In the genomic region with DNA sequence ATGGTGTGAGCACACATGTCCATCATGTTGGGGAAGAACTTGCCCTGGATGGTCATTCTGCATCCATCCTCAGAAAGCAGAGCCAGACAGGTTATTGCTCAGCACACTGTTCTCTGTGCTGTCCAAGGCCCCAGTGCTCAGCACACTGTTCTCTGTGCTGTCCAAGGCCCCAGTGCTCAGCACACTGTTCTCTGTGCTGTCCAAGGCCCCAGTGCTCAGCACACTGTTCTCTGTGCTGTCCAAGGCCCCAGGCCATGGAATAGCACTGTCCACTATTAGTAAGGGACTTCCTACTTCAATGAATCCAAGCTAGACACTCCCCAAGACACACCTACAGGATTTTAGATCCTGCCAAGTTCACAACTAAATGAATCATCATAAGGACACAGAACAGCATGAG, we compare ENCODE assay signal across 41 mouse cellular contexts. TPM values are rescaled to one million over a fixed set of nuclear protein-coding genes. Genes with fewer than 3 reads are reported as not detected.
"Had no signal": no experiment of that assay in that cellular context is flagged by ENCODE, and none has a peak within 500 bp of the region (broad histone marks: within the 10 kb centered on the region; RNA-seq: fewer than 3 reads in every experiment).

No protein-coding gene starts in this region.

RNA-seq across cellular contexts. Expression of a gene that starts 9.7 kb away (rescaled TPM):
- total RNA-seq: heart, postnatal 10 days; heart, postnatal 14 days; heart, postnatal 25 days; heart, postnatal 36 days; heart, postnatal 4 days; hematopoietic stem cell, adult 5-6 weeks; hindbrain, postnatal 0 days; layer of hippocampus, adult 18-20 months; layer of hippocampus, adult 2 months; layer of hippocampus, adult 8-10 months; layer of hippocampus, postnatal 10 days; layer of hippocampus, postnatal 14 days; layer of hippocampus, postnatal 25 days; layer of hippocampus, postnatal 36 days; left cerebral cortex, adult 18-20 months; left cerebral cortex, adult 2 months; left cerebral cortex, adult 8-10 months had no signal
- polyA plus RNA-seq: heart, embryonic 12.5 days; heart, embryonic 13.5 days; heart, embryonic 14.5 days; heart, embryonic 15.5 days; heart, embryonic 16.5 days; heart, postnatal 0 days; hindbrain, embryonic 10.5 days; hindbrain, embryonic 11.5 days; hindbrain, embryonic 12.5 days; hindbrain, embryonic 13.5 days; hindbrain, embryonic 14.5 days; hindbrain, embryonic 15.5 days; hindbrain, embryonic 16.5 days; inflammation-experienced regulatory T-cells, adult 6 months; intestine, embryonic 14.5 days; intestine, embryonic 15.5 days; intestine, embryonic 16.5 days; kidney, adult 2 months; kidney, embryonic 14.5 days; kidney, embryonic 16.5 days; large intestine, adult 2 months had no signal

RNA-seq across cellular contexts. Expression of a gene that starts 32.0 kb away (rescaled TPM):
- total RNA-seq: heart, postnatal 10 days; heart, postnatal 14 days; heart, postnatal 25 days; heart, postnatal 36 days; heart, postnatal 4 days; hematopoietic stem cell, adult 5-6 weeks; hindbrain, postnatal 0 days; layer of hippocampus, adult 18-20 months; layer of hippocampus, adult 2 months; layer of hippocampus, adult 8-10 months; layer of hippocampus, postnatal 10 days; layer of hippocampus, postnatal 14 days; layer of hippocampus, postnatal 25 days; layer of hippocampus, postnatal 36 days; left cerebral cortex, adult 18-20 months; left cerebral cortex, adult 2 months; left cerebral cortex, adult 8-10 months had no signal
- polyA plus RNA-seq: heart, embryonic 12.5 days; heart, embryonic 13.5 days; heart, embryonic 14.5 days; heart, embryonic 15.5 days; heart, embryonic 16.5 days; heart, postnatal 0 days; hindbrain, embryonic 10.5 days; hindbrain, embryonic 11.5 days; hindbrain, embryonic 12.5 days; hindbrain, embryonic 13.5 days; hindbrain, embryonic 14.5 days; hindbrain, embryonic 15.5 days; hindbrain, embryonic 16.5 days; hindbrain, postnatal 0 days; inflammation-experienced regulatory T-cells, adult 6 months; intestine, embryonic 14.5 days; intestine, embryonic 15.5 days; intestine, embryonic 16.5 days; intestine, postnatal 0 days; kidney, embryonic 14.5 days; kidney, embryonic 15.5 days; kidney, embryonic 16.5 days; kidney, postnatal 0 days; large intestine, adult 2 months had no signal
